Mouse (Mus musculus): ENCODE results near the gene Lingo1.

Lingo1 gene

DNA sequence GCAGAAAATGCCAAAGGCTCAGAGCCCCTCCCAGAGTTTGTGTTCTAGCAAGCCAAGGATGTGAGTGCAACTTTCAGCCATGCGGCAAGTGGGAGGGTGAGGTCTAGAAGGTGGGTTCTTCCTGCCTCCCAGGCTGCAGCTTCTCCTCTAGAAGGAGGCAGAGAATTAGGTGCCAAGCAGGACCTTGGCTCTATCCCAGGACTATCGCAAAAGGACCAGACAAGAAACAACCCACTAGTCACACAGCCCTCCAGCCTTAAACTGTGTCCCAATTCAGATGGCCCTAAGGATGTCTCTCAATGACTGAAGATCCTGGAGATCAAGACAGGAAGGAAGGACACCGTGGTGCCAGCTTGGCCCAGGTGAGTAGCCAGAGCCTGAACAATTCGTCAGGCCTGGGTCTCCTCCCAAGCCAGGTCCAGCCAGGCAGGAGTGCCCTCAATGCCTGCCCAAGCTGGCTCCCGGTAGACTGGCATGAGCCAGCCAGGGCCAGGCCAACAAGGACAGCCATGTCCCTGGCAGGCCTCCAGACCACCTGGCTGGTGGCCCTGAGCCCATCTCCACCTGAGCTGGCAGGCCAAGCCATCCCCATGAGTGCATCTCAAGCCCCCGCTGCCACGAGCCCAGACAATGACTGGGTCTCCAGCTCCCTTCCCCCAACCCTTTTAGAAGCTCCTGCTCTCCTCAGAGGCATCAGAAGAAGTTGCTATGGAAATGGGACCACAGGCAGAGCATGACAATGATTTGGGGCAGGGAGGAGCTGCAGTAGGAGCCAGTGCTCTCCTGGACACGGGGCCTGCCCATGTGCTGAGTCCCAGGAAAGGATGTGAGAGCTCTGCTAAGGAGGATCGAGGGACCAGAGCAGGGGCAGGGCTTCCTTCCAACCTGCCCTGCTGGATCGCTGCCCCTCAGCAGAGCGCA lies 19.1 kb downstream of the Lingo1 start:
- peak; percentile 11 to 25 for DNase-seq (ENCODE audit: low spot score in 2 of 2)

GRCm38 (mm10) chr9:56775161-56775934 lies 20.9 kb downstream of the Lingo1 start:
- DNase-seq (ENCODE audit: low spot score in 2 of 2): no peak

DNA sequence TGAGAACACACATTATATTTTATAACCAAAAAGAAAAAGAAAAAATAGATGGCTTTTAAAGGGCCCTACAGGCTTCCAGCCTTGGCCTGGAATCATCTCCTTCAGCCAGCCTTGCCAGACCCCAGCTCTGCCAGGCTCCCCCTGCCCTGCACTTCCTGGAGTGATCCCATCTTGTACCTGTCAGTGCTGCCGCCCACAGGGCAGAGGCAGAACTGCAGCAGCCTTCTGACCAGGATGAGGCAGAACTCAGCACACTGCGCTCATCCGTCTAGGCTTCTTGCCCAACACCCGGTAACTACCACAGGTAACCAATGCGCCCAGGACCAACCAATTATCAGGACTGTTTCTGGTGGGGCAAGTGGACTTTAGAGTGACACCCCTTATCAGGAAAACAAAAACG lies 22.0 kb downstream of the Lingo1 start:
- DNase-seq (ENCODE audit: low spot score in 2 of 2): peak in 1 of 2 experiments; percentile 48

DNA sequence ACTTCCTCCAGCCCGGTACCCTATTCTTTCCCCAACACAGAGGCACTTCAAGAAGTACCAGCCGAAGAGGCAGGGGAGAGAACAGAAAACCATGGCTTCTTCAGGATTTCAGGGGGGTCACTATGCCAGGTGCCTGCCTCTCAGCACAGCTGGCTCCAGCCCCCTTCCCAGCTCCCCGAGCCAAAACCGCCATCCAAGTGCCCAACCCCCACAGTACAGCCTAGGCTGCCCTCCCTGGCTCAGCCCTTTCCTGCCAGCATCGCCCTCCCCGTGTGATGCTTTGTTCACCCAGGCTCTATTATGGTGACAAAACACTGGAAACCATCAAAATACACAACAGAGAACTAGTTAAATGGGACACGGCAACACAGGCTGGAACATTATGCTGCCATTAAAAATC lies 22.6 kb downstream of the Lingo1 start:
- no peak for DNase-seq (ENCODE audit: low spot score in 2 of 2)

DNA sequence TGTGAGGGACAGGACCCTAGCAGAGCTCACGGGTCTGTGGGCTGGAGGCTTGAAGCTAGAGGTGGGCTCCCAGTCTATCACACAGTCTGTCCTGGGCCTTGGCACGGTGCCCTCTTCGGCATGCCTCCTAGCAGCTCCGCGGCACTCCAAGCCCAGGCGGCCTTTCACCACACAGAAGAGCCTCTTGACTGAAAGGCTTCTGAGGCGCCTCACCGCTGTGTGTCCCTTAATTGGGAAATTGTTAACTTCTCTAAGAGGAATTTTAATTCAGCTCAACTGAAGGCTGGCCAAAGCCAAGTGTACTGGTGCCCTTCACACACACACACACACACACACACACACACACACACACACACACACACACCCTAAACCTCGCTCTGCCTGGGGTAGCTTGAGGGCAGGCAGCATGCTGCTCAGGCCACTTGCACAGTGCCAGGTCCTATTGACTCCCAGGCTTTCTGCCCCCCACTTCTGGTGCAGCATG lies 28.6 kb downstream of the Lingo1 start:
- DNase-seq (ENCODE audit: low spot score in 2 of 2): peak in 1 of 2 experiments; percentile 37

DNA sequence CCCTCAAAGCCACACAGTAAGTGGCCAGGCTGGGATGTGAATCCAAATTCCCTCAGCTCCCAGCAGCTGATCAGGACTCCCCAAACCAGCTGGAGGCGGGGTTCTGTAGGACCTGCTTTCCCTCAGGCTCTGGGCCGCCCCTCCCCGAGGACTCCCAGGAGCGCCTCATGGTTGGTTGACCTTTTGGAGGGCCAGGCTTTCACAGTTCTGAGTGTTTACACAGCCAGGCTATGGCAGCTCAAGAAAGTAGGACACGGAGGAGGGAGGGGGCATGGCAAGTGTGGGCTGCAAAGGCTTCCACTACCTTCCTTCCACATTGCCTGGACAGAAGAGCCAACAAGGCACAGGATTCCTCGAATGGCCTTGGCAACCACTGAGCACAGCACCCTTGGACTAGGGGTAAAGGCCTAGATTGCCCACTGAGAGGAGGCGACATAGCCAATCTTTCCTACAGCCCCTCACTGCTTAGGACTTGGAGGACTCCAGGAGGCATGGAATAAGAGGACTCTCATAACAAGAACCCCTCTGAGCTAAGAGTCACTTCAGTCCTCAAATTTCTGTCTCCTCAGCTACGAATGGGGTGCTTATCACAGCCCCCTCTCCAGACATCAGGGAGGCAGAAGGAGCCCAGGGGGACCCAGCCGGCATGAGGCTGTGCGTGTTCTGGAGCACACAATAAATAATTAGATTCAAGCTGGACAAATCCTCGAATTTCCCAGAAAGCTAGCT lies 29.5 kb downstream of the Lingo1 start:
- DNase-seq (ENCODE audit: low spot score in 2 of 2): no peak

GRCm38 (mm10) chr9:56762106-56762562 lies 34.1 kb downstream of the Lingo1 start:
- no peak for DNase-seq (ENCODE audit: low spot score in 2 of 2)

- no peak for DNase-seq (ENCODE audit: low spot score in 2 of 2)
These were observed 38.5 kb downstream of the Lingo1 start for GRCm38 (mm10) chr9:56757791-56758190.

DNA sequence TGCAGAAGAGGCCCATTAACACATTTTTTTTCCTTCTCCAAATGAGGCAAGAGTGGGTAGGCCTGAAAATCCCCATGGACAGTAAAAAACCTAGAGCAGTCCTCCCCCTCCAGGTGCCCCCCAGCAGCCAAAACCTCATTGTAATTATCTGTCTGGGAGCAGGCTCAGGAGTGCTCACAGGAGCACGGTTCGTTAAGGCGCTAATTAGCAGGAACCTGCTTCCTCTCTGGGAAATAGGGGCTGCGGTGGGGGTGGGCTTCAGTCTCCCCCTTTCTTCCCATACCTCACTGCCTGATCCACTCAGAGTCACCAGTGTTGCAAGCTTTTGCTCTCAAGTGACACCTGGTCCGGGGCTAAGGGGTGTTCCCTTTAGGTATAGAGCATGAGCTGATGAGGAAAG lies 41.1 kb downstream of the Lingo1 start:
- DNase-seq (ENCODE audit: low spot score in 2 of 2): no peak

DNA sequence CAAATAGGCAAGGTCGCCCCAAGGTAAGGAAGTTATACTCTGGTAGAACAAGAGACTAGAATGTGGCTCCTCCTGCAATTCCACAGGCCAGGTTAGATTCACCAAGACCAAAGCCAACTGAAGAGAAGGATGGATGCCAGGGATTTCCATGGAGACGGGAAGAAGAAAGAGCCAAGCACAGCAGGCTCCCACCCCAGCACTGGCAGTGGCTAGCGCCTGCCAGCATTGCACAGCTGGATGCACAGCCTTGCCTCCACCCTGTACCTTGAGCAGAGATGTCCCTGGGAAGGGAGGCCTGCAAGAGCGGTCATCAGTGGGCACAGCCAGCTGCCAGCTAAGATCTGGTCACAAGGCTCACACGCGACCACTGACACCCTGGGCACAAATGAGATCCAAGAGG lies 42.9 kb downstream of the Lingo1 start:
- no peak for DNase-seq (ENCODE audit: low spot score in 2 of 2)

GRCm38 (mm10) chr9:56748056-56748455 lies 48.2 kb downstream of the Lingo1 start:
- DNase-seq (ENCODE audit: low spot score in 2 of 2): no peak

DNA sequence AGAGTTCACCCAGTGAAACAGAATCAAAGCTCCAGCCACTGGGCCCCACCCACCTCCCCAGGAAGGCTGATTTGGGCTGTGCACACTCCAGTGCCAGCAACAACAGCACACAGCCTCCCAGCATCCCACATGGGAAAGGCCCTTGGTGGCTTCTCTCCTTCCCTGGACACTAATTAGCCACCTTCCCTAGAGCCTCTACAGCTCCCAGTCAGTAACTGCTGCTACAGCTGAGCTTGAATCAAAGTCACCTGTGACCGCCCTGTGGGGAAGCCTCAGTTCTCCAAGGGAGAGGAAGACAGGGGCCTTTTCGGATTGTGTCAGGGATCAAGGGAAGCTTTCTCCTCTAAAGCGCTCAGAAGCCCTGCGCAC lies 49.4 kb downstream of the Lingo1 start:
- no peak for DNase-seq (ENCODE audit: low spot score in 2 of 2)

DNA sequence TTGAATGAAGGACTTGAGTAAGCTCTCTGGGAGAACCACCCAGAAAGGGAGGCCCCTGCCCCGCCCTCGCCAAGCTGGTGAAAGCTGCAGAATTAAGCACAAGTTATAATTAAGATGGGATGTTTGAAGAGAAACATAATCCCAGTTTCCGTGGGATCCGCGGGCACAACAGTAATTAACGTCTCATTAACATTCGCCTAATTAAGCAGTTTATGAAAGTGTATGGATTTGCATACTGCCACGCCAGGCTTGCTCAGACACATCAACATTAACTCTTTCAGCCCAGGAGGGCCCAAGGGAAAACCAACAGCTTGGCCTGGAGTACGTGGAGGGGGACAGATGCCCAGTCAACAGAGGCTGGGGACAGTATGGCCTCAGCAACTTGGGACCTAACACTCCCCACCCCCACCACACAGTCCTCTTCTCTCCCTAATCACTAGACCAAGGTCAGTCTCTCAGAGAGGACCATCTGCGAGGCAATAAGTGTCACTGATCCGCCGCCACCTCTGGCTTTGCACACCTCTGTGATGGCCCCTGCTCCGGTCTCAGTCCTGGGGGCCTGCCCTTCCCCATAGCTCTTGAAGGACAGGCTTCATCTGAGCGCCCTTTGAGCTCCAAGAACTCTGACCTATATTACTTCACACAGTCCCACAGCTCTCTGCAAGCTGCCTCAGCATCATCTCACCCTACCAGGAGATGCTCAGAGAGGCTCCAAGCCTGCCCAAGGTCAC lies 49.9 kb downstream of the Lingo1 start:
- DNase-seq (ENCODE audit: low spot score in 2 of 2): no peak

DNA sequence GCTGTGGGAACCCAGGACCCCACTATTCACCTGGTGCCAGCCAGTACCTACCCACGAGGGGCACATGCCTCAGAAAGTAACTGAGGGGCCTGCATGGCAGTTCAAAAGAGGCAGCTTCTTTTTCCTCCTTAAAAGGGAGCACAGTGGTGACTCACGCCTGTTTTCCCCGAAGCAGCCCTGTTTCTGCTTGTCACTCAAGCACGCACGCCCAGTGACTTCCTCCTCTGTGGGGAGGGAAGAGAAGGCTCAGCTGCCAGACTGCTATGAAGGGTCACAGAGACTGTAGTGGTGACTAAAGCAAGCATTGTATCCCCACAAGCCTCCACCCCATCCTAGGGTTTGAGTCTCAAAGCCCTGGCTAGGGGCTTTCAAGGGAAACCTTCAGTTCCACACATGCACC lies 51.9 kb downstream of the Lingo1 start:
- DNase-seq (ENCODE audit: low spot score in 2 of 2): no peak

- DNase-seq (ENCODE audit: low spot score in 2 of 2): no peak
These were observed 57.0 kb downstream of the Lingo1 start for GRCm38 (mm10) chr9:56739181-56739737.

DNA sequence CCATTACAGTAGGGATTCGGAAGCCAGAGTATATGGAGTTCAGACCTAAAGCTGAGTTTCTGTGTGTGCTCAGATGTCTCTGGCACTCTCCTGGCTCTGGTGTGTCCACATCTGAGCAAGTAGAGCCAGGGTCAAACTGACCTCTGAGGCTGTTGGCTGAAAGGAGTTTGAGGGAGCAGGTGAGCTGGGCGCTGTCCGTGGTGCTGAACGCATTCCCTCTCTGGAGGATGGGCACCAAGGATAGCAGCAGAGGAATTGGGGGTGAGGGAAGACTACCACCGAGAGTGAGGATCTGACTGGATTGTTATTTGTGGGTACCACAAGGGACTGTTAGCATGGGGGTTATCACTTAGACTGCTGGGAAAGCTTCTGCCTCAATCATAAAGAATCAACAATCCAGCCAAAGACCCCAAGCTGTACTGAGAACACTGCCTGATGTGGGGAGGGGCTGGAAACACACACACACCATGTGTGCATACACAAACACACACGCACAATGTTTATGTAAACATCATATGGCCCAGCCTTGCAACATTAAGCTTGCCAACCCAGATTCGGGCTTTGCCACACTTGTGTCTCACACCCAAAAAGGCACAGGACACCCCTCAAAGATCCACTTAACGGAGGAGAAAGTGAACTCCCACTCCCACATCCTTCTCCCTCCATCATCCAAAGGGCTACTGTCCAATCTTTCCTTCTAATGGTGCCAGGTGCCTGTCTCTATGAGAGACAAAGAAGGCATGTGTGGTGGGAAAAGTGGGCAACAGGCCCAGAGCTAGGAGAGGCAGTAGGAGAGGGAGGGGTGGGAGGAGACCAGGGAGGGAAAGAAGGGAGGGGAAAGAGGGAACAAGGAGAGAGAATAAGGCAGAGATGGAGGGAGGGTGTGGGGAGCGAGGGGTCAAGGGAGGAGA lies 57.8 kb downstream of the Lingo1 start:
- DNase-seq (ENCODE audit: low spot score in 2 of 2): no peak

GRCm38 (mm10) chr9:56734398-56734797 lies 61.9 kb downstream of the Lingo1 start:
- DNase-seq (ENCODE audit: low spot score in 2 of 2): no peak

- DNase-seq (ENCODE audit: low spot score in 2 of 2): no peak
These were observed 65.3 kb downstream of the Lingo1 start for GRCm38 (mm10) chr9:56730997-56731396.

- DNase-seq (ENCODE audit: low spot score in 2 of 2): no peak
These were observed 67.1 kb downstream of the Lingo1 start for GRCm38 (mm10) chr9:56729145-56729544.

Measured in frontal cortex, postnatal 14 days (tissue).